Mouse (Mus musculus): Measurements from ENCODE around the gene Rere. TPM values are rescaled to one million over a fixed set of nuclear protein-coding genes. Genes with fewer than 3 reads are reported as not detected.
"Not testable (repeated sequence)": the region's sequence is repeated elsewhere in the genome, so short reads cannot be mapped to it uniquely, and the experiment has no call there.

Gene Rere
- total RNA-seq, 1 experiment = 21.7 TPM

DNA sequence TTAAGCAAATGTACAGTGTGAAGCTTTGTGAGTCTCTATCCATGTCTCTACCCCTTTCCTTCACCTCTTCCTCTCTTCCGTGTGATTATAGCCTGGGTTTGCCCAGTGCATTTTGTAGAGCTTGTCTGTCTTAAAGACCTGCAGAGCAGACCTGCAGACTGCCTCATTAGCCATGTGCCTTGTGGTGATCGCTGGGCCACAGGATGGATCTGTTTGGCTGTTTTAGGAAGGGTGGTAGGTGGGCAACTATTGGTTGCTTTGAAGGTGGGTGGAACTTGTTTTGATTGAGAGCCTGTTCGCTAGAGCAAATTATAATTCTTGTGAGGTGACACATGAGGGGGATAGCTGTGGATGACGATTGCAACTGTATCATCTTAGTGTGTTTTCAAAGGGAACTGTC lies 207.3 kb downstream of the Rere start:
- DNase-seq (ENCODE audit: low read depth, low spot score) = no peak
- no peak overlapping the region for H3K27ac ChIP-seq (ENCODE audit: insufficient read depth, low read depth, low read length, poor library complexity, severe bottlenecking)
- no peaks in the 10 kb centered on the region for H3K36me3 ChIP-seq (ENCODE audit: control insufficient read depth, insufficient read depth, low read length, poor library complexity, severe bottlenecking)
- peaks cover 0 to 2% of the 10 kb centered on the region in 2 experiments; a peak in 1 of 4 replicates for H3K4me1 ChIP-seq (ENCODE audit: control insufficient read depth in 2 of 2, insufficient read depth in 2 of 2, low read length in 2 of 2, poor library complexity in 1 of 2)
- in situ Hi-C loops (cut with MboI; ENCODE audit: low sequenced_read_pairs in 2 of 2, unreplicated experiment in 2 of 2) = no loop called here
- no peaks in the 10 kb centered on the region for H3K9me3 ChIP-seq (ENCODE audit: control insufficient read depth, insufficient read depth, low read depth, low read length)
- no peak overlapping the region for H3K9ac ChIP-seq (ENCODE audit: insufficient read depth, low read depth, low read length, poor library complexity, severe bottlenecking)
- no peak overlapping the region for H3K4me3 ChIP-seq (ENCODE audit: insufficient read depth in 1 of 2, low read depth in 1 of 2, low read length in 2 of 2, poor library complexity in 1 of 2, severe bottlenecking in 1 of 2)
- TF ChIP-seq ZNF384 (IDR thresholded peaks at IDR 0.05; ENCODE audit: low read depth, low read length) (no peak), MAFK (IDR thresholded peaks at IDR 0.05; ENCODE audit: insufficient read depth, low read depth, low read length) (no peak), CHD2 (IDR thresholded peaks at IDR 0.05; ENCODE audit: low read depth, low read length) (no peak), HCFC1 (IDR thresholded peaks at IDR 0.05; ENCODE audit: borderline replicate concordance, insufficient read depth, low read length) (no peak), ZC3H11A (IDR thresholded peaks at IDR 0.05; ENCODE audit: borderline replicate concordance, low read depth, low read length) (no peak)

DNA sequence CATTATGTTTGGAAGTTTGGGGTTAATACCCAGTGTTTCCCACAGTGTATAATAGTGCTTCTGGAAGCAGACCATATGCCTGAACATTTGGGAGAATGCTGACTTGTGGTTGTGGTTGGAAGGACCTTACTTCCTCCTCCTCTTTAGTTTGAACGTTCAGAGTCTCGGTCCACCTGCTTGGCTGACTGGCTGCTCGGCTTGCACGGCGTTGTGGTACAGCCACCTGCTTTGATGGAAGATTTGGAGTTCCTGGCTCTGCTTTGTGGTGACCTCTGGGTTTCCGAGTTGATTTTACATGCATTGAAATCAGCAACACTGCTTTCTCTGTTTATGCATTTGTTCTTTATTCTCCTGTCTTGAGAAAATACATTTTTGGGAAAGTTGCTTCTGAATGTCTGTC lies 208.6 kb downstream of the Rere start:
- Histone ChIP-seq H3K4me1 (ENCODE audit: control insufficient read depth in 2 of 2, insufficient read depth in 2 of 2, low read length in 2 of 2, poor library complexity in 1 of 2) (peaks cover 0 to 2% of the 10 kb centered on the region in 2 experiments; a peak in 1 of 4 replicates), H3K9me3 (ENCODE audit: control insufficient read depth, insufficient read depth, low read depth, low read length) (no peaks in the 10 kb centered on the region), H3K9ac (ENCODE audit: insufficient read depth, low read depth, low read length, poor library complexity, severe bottlenecking) (no peak overlapping the region), H3K27ac (ENCODE audit: insufficient read depth, low read depth, low read length, poor library complexity, severe bottlenecking) (no peak overlapping the region), H3K4me3 (ENCODE audit: insufficient read depth in 1 of 2, low read depth in 1 of 2, low read length in 2 of 2, poor library complexity in 1 of 2, severe bottlenecking in 1 of 2) (no peak overlapping the region), H3K36me3 (ENCODE audit: control insufficient read depth, insufficient read depth, low read length, poor library complexity, severe bottlenecking) (peaks cover 1% of the 10 kb centered on the region; the same call in 1 of the 2 replicates)
- in situ Hi-C loops (cut with MboI; ENCODE audit: low sequenced_read_pairs in 2 of 2, unreplicated experiment in 2 of 2) = no loop called here
- TF ChIP-seq ZNF384 (IDR thresholded peaks at IDR 0.05; ENCODE audit: low read depth, low read length) (no peak), MAFK (IDR thresholded peaks at IDR 0.05; ENCODE audit: insufficient read depth, low read depth, low read length) (no peak)
- DNase-seq (ENCODE audit: low read depth, low spot score) = no peak

DNA sequence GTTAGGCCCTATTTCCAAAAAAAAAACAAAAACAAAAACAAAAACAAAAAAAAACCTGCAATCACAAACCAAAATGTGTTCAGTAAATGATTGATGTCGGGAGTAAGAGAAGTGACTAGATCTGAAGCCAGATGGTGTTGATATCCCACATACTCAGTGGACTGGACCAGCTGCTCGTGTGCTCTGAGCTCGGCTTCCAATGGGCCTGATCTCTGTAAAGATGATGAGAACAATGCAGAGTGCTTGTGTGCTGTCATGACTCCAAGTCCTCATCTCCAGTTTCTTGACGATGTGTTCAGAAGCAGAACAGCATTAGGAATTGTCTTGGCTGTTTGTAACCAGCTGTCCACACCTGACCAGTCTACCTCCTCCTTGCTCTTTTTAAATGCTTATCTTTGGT lies 210.3 kb downstream of the Rere start:
- H3K27ac ChIP-seq (ENCODE audit: insufficient read depth, low read depth, low read length, poor library complexity, severe bottlenecking) = no peak overlapping the region
- in situ Hi-C loops (cut with MboI; ENCODE audit: low sequenced_read_pairs in 2 of 2, unreplicated experiment in 2 of 2) = no loop called here
- no peak overlapping the region for H3K4me3 ChIP-seq (ENCODE audit: insufficient read depth in 1 of 2, low read depth in 1 of 2, low read length in 2 of 2, poor library complexity in 1 of 2, severe bottlenecking in 1 of 2)
- DNase-seq (ENCODE audit: low read depth, low spot score) = no peak
- no peaks in the 10 kb centered on the region for H3K9me3 ChIP-seq (ENCODE audit: control insufficient read depth, insufficient read depth, low read depth, low read length)
- H3K4me1 ChIP-seq (ENCODE audit: control insufficient read depth in 2 of 2, insufficient read depth in 2 of 2, low read length in 2 of 2, poor library complexity in 1 of 2) = peaks cover 0 to 2% of the 10 kb centered on the region in 2 experiments; a peak in 1 of 4 replicates
- H3K9ac ChIP-seq (ENCODE audit: insufficient read depth, low read depth, low read length, poor library complexity, severe bottlenecking) = no peak overlapping the region
- no peak for TF ChIP-seq MAFK (IDR thresholded peaks at IDR 0.05; ENCODE audit: insufficient read depth, low read depth, low read length)
- no peak for TF ChIP-seq ZNF384 (IDR thresholded peaks at IDR 0.05; ENCODE audit: low read depth, low read length)
- TF ChIP-seq HCFC1 (IDR thresholded peaks at IDR 0.05; ENCODE audit: borderline replicate concordance, insufficient read depth, low read length) = no peak
- TF ChIP-seq ZC3H11A (IDR thresholded peaks at IDR 0.05; ENCODE audit: borderline replicate concordance, low read depth, low read length) = no peak
- no peak for TF ChIP-seq CHD2 (IDR thresholded peaks at IDR 0.05; ENCODE audit: low read depth, low read length)
- H3K36me3 ChIP-seq (ENCODE audit: control insufficient read depth, insufficient read depth, low read length, poor library complexity, severe bottlenecking) = peaks cover 1% of the 10 kb centered on the region; the same call in 1 of the 2 replicates

- in situ Hi-C loops (cut with MboI; ENCODE audit: low sequenced_read_pairs in 2 of 2, unreplicated experiment in 2 of 2) = no loop called here
- no peak overlapping the region for H3K27ac ChIP-seq (ENCODE audit: insufficient read depth, low read depth, low read length, poor library complexity, severe bottlenecking)
- H3K9ac ChIP-seq (ENCODE audit: insufficient read depth, low read depth, low read length, poor library complexity, severe bottlenecking) = no peak overlapping the region
- no peak for DNase-seq (ENCODE audit: low read depth, low spot score)
- TF ChIP-seq ZNF384 (IDR thresholded peaks at IDR 0.05; ENCODE audit: low read depth, low read length) (no peak), CHD2 (IDR thresholded peaks at IDR 0.05; ENCODE audit: low read depth, low read length) (no peak), MAFK (IDR thresholded peaks at IDR 0.05; ENCODE audit: insufficient read depth, low read depth, low read length) (no peak), ZC3H11A (IDR thresholded peaks at IDR 0.05; ENCODE audit: borderline replicate concordance, low read depth, low read length) (no peak)
- H3K36me3 ChIP-seq (ENCODE audit: control insufficient read depth, insufficient read depth, low read length, poor library complexity, severe bottlenecking) = peaks cover 1% of the 10 kb centered on the region; the same call in 1 of the 2 replicates
- H3K4me3 ChIP-seq (ENCODE audit: insufficient read depth in 1 of 2, low read depth in 1 of 2, low read length in 2 of 2, poor library complexity in 1 of 2, severe bottlenecking in 1 of 2) = no peak overlapping the region
- no peaks in the 10 kb centered on the region for H3K9me3 ChIP-seq (ENCODE audit: control insufficient read depth, insufficient read depth, low read depth, low read length)
- H3K4me1 ChIP-seq (ENCODE audit: control insufficient read depth in 2 of 2, insufficient read depth in 2 of 2, low read length in 2 of 2, poor library complexity in 1 of 2) = peaks cover 0 to under 1% of the 10 kb centered on the region in 2 experiments; a peak in 1 of 4 replicates
These were observed 212.0 kb downstream of the Rere start for GRCm38 (mm10) chr4:150493258-150493937.

GRCm38 (mm10) chr4:150493938-150494330 lies 212.5 kb downstream of the Rere start:
- H3K36me3 ChIP-seq (ENCODE audit: control insufficient read depth, insufficient read depth, low read length, poor library complexity, severe bottlenecking); H3K9ac ChIP-seq (ENCODE audit: insufficient read depth, low read depth, low read length, poor library complexity, severe bottlenecking); H3K9me3 ChIP-seq (ENCODE audit: control insufficient read depth, insufficient read depth, low read depth, low read length); DNase-seq (ENCODE audit: low read depth, low spot score); in situ Hi-C loops (cut with MboI; ENCODE audit: low sequenced_read_pairs in 2 of 2, unreplicated experiment in 2 of 2); H3K4me1 ChIP-seq (ENCODE audit: control insufficient read depth in 2 of 2, insufficient read depth in 2 of 2, low read length in 2 of 2, poor library complexity in 1 of 2); H3K4me3 ChIP-seq (ENCODE audit: insufficient read depth in 1 of 2, low read depth in 1 of 2, low read length in 2 of 2, poor library complexity in 1 of 2, severe bottlenecking in 1 of 2); H3K27ac ChIP-seq (ENCODE audit: insufficient read depth, low read depth, low read length, poor library complexity, severe bottlenecking): not testable (repeated sequence)
